Mouse (Mus musculus): ENCODE data around the gene Hfe2.
A peak's percentile ranks its signal among the peaks of the same experiment; 100 is the strongest.
"Not testable (repeated sequence)": the region's sequence is repeated elsewhere in the genome, so short reads cannot be mapped to it uniquely, and the experiment has no call there.

The Hfe2 gene

GRCm38 (mm10) chr3:96524914-96525313 lies at the start of gene Hfe2:
Gene Hfe2 (plus strand): TSS chr3:96525172.
- DNase-seq: no peak

- no peak for DNase-seq
These were observed 47.9 kb upstream of the Hfe2 start for GRCm38 (mm10) chr3:96477084-96477483.

- no peak for DNase-seq
These were observed 47.4 kb upstream of the Hfe2 start for GRCm38 (mm10) chr3:96477558-96477957.

GRCm38 (mm10) chr3:96479249-96479648 lies 45.7 kb upstream of the Hfe2 start:
- DNase-seq: no peak

GRCm38 (mm10) chr3:96480684-96481270 lies 44.2 kb upstream of the Hfe2 start:
- DNase-seq: no peak

- no peak for DNase-seq
These were observed 43.1 kb upstream of the Hfe2 start for GRCm38 (mm10) chr3:96481856-96482255.

- DNase-seq: no peak
These were observed 42.5 kb upstream of the Hfe2 start for GRCm38 (mm10) chr3:96482451-96482850.

- DNase-seq: not testable (repeated sequence)
These were observed 41.9 kb upstream of the Hfe2 start for GRCm38 (mm10) chr3:96483044-96483443.

- DNase-seq: no peak
These were observed 41.0 kb upstream of the Hfe2 start for GRCm38 (mm10) chr3:96483946-96484345.

- no peak for DNase-seq
These were observed 40.1 kb upstream of the Hfe2 start for GRCm38 (mm10) chr3:96484921-96485320.

- no peak for DNase-seq
These were observed 39.6 kb upstream of the Hfe2 start for GRCm38 (mm10) chr3:96485361-96485760.

- DNase-seq: not testable (repeated sequence)
These were observed 38.7 kb upstream of the Hfe2 start for GRCm38 (mm10) chr3:96486064-96486827.

GRCm38 (mm10) chr3:96486828-96487559 lies 38.0 kb upstream of the Hfe2 start:
- not testable (repeated sequence) for DNase-seq

- peak; percentile 81 for DNase-seq
These were observed 37.2 kb upstream of the Hfe2 start for GRCm38 (mm10) chr3:96487596-96488289.

GRCm38 (mm10) chr3:96488290-96488906 lies 36.6 kb upstream of the Hfe2 start:
- DNase-seq: not testable (repeated sequence)

- DNase-seq: not testable (repeated sequence)
These were observed 35.9 kb upstream of the Hfe2 start for GRCm38 (mm10) chr3:96488907-96489629.

GRCm38 (mm10) chr3:96489636-96490035 lies 35.3 kb upstream of the Hfe2 start:
- DNase-seq: not testable (repeated sequence)

- not testable (repeated sequence) for DNase-seq
These were observed 30.5 kb upstream of the Hfe2 start for GRCm38 (mm10) chr3:96494456-96494855.

- DNase-seq: no peak
These were observed 30.1 kb upstream of the Hfe2 start for GRCm38 (mm10) chr3:96494912-96495311.

GRCm38 (mm10) chr3:96495490-96496210 lies 29.3 kb upstream of the Hfe2 start:
- DNase-seq: no peak

GRCm38 (mm10) chr3:96496216-96496615 lies 28.8 kb upstream of the Hfe2 start:
- no peak for DNase-seq
